In the genomic region with DNA sequence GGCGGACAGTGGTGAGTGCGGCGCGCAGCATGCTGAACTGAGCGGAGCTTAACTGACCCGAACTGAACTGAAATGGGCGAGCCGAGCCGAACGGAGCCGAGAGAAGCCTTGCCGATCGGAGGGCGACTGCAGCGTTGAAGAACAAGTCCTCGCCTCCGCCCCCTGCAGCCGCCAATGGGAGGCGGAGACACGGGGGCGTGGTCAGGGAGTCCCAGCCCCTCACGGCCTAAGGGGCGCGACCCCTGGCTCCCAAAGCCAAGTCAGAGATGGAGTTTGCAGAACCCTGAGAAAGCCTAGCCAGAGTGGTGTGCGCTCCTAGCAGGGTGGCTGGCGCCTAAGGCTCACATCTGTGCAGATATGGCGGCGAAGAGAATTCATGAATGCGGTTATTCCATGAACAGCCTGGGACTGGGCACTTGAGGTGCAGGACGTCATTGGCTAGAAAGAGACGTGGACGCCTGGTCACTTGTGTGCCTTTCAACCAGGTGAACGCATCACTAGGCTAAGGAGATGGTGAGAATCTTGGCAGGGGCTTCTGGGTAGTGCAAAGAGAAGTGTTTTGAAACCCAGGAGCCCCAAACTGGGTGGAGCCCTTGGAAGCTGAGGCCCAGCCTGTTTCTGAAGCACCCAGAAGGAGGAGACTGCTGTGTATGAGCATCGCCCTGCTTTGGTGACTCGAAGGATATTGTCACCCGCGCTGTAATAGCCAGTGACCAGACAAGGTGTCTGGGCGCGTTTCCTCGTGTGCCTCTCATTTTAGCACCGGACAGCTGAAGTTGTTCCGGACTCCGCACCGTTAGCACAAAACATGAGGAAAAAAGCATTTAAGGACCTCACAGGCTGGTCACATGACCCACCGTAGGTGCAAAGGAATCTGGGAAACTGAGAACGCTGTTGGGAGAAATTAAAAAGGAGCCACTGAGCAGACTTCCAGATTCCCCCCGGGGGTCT, we compare ENCODE assay signal across 8 mouse cellular contexts. TPM values are rescaled to one million over a fixed set of nuclear protein-coding genes. Genes with fewer than 3 reads are reported as not detected.
A peak's percentile ranks its signal among the peaks of the same experiment; 100 is the strongest.
DNase-seq lines count a peak whose midpoint lies in the region; ATAC-seq lines count a peak whose summit lies in the region.

A gene (minus strand): TSS at position 374 of the 951 bp plus-strand sequence.

- peaks cover 44% of the 10 kb centered on the region for H3K36me3 ChIP-seq in megakaryocyte, embryonic 14.5 days (replicated peaks; ENCODE audit: low read length)

- no peaks in the 10 kb centered on the region for H3K27me3 ChIP-seq in megakaryocyte, embryonic 14.5 days (replicated peaks)

- peak within 1 kb of the TSS; percentile 100 for H3K4me3 ChIP-seq in megakaryocyte, embryonic 14.5 days (replicated peaks)

- peak; percentile 96 for DNase-seq in ZHBTc4 (ENCODE audit: low read depth, low spot score)
- peak; percentile 75 to 90 for DNase-seq in gastrocnemius, adult 8-10 months (ENCODE audit: low spot score in 2 of 2)
- peak; percentile 49 for DNase-seq in hindlimb bud, embryonic 11.5 days (ENCODE audit: extremely low spot score, low read depth, low spot score)
- DNase-seq in left cerebral cortex, adult 8-10 months (ENCODE audit: low spot score in 2 of 2) = peak; percentile 60 to 75
- peak; percentile 88 to 89 for DNase-seq in right cerebral cortex, postnatal 10 days (ENCODE audit: low spot score in 2 of 2)
- peak; percentile 78 for DNase-seq in urinary bladder, postnatal 25 days (ENCODE audit: low spot score)

- peaks cover 92% of the 10 kb centered on the region for H3K4me1 ChIP-seq in megakaryocyte, embryonic 14.5 days

- H3K9me3 ChIP-seq in megakaryocyte, embryonic 14.5 days = no peaks in the 10 kb centered on the region

- peak; percentile 90 for ATAC-seq in common myeloid progenitor, adult 5-6 weeks (replicated peaks; ENCODE audit: low read depth, poor library complexity, severe bottlenecking)

RNA-seq across cellular contexts. Expression of the gene that starts here (rescaled TPM):
- total RNA-seq in common myeloid progenitor, adult 5-6 weeks (2017) = 255 and 314 TPM in 2 replicates
- 100 to 1,000 TPM; 112 to 210 (median 157) TPM for total RNA-seq in gastrocnemius, adult 8-10 months (2022)
- 100 to 1,000 TPM; 131 to 154 (median 140) TPM for total RNA-seq in left cerebral cortex, adult 8-10 months (2022)
- 768 and 846 TPM in 2 replicates for polyA plus RNA-seq in megakaryocyte, embryonic 14.5 days (2012; ENCODE audit: insufficient read depth, low replicate concordance)

Comparison
In these comparisons a context has a peak if more than half of its experiments do, and no peak if none do; other contexts are left out.
1. Peak in every context shown above with its lines: DNase-seq, ATAC-seq and H3K4me3 ChIP-seq.